Mouse (Mus musculus): ENCODE measurements around the gene Kif5c.

The Kif5c gene

DNA sequence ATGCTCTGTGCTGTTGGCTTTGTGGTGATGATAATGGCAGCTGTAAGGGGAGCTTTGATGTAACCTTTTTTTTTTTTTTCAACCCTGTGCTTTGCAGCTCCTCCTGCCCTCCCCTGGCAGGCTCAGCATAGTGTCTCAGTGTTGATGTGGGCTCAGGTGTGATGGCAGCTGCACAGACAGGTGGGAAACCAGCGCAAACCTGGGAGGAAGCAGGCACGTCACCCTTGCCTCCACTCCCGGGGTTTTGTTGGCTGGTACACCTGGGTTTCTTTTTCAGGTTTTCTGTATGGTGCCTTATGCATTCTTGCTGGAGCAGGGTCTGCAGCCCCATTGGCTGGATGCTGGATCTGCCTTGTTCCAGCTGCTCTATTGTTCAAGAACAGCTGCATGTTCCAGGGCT, 198.1 kb downstream of the Kif5c start:
- no peak for DNase-seq (ENCODE audit: extremely low read depth, insufficient read length, low spot score)

GRCm38 (mm10) chr2:49818126-49818525, 199.0 kb downstream of the Kif5c start:
- peak; percentile 65 for DNase-seq (ENCODE audit: extremely low read depth, insufficient read length, low spot score)

- DNase-seq (ENCODE audit: extremely low read depth, insufficient read length, low spot score): no peak
Measured at GRCm38 (mm10) chr2:49822312-49822711, 203.2 kb downstream of the Kif5c start.
